ENCODE assay signal across 12 mouse cellular contexts in genomic region chr2:66780884-66781283, GRCm38 (mm10). TPM values are rescaled to one million over a fixed set of nuclear protein-coding genes. Genes with fewer than 3 reads are reported as not detected.
A peak's percentile ranks its signal among the peaks of the same experiment; 100 is the strongest.
DNase-seq lines count a peak whose midpoint lies in the region; ATAC-seq and TF ChIP-seq lines count a peak whose summit lies in the region.
"Had no signal": no experiment of that assay in that cellular context is flagged by ENCODE, and none has a peak within 500 bp of the region (broad histone marks: within the 10 kb centered on the region; RNA-seq: fewer than 3 reads in every experiment).

No protein-coding gene starts in this region.

- ATAC-seq in kidney, postnatal 0 days (replicated peaks; ENCODE audit: low FRiP score, low read depth): no peak
- no peak for ATAC-seq in kidney, embryonic 16.5 days (ENCODE audit: low FRiP score, low TSS enrichment)
- peak; percentile 80 for ATAC-seq in lung, postnatal 0 days

- WGBS in kidney, postnatal 0 days: 61% methylated on average over 2 of the region's 2 CpGs
- WGBS in kidney, embryonic 16.5 days: 64% methylated on average over 2 of the region's 2 CpGs
- whole genome bisulfite sequencing in lung, postnatal 0 days: 40% methylated on average over 2 of the region's 2 CpGs

- H3K4me1 ChIP-seq in kidney, postnatal 0 days (replicated peaks; ENCODE audit: insufficient read depth, low read length): 0 out of 2 replicates have a peak, but pooled peaks cover 5% of the 10 kb centered on the region
- H3K4me1 ChIP-seq in kidney, embryonic 16.5 days (ENCODE audit: insufficient read depth, low read length): peaks cover 5% of the 10 kb centered on the region
- H3K4me1 ChIP-seq in lung, postnatal 0 days (ENCODE audit: insufficient read depth, low read depth, low read length): no peaks in the 10 kb centered on the region
- H3K4me1 ChIP-seq: neural tube, embryonic 13.5 days had no signal

- peak; percentile 67 for DNase-seq in kidney, postnatal 0 days (ENCODE audit: low spot score)
- DNase-seq in adrenal gland, postnatal 14 days: peak; percentile 29
- peak; percentile 68 for DNase-seq in heart, postnatal 10 days
- peak; percentile 91 for DNase-seq in lung, postnatal 0 days (ENCODE audit: low spot score)
- DNase-seq in frontal cortex, adult 2 months (ENCODE audit: extremely low spot score in 1 of 2, low spot score in 1 of 2): no peak
- no peak for DNase-seq in embryo, embryonic 10.5 days (ENCODE audit: low spot score)
- DNase-seq in thymus, postnatal 4 days: no peak
- DNase-seq: cerebellum, adult 9-10 months had no signal

- no peak overlapping the region for H3K27ac ChIP-seq in kidney, postnatal 0 days
- H3K27ac ChIP-seq in kidney, embryonic 16.5 days (ENCODE audit: low read length): no peak overlapping the region
- H3K27ac ChIP-seq in lung, postnatal 0 days (ENCODE audit: low read length): peak overlapping the region; percentile 51; the same call in 1 of the 2 replicates
- H3K27ac ChIP-seq: neural tube, embryonic 13.5 days had no signal

- intact Hi-C loops in heart, postnatal 10 days (cut with DNase I): no loop called here

- no peaks in the 10 kb centered on the region for H3K36me3 ChIP-seq in kidney, postnatal 0 days (ENCODE audit: insufficient read depth, low read length)
- no peaks in the 10 kb centered on the region for H3K36me3 ChIP-seq in kidney, embryonic 16.5 days (ENCODE audit: insufficient read depth, low read length)
- no peaks in the 10 kb centered on the region for H3K36me3 ChIP-seq in lung, postnatal 0 days (ENCODE audit: insufficient read depth, low read length)
- H3K36me3 ChIP-seq: neural tube, embryonic 13.5 days had no signal

- peak; percentile 71 for TF ChIP-seq EP300 in lung, postnatal 0 days (IDR thresholded peaks at IDR 0.05)

- no peak overlapping the region for H3K9ac ChIP-seq in kidney, postnatal 0 days (ENCODE audit: low read depth, low read length)
- H3K9ac ChIP-seq in kidney, embryonic 16.5 days (replicated peaks; ENCODE audit: low read length): no peak overlapping the region
- H3K9ac ChIP-seq in lung, postnatal 0 days (replicated peaks; ENCODE audit: low read depth): no peak overlapping the region
- H3K9ac ChIP-seq: neural tube, embryonic 13.5 days had no signal

- no peak overlapping the region for H3K4me2 ChIP-seq in kidney, postnatal 0 days (ENCODE audit: low read length)
- H3K4me2 ChIP-seq in kidney, embryonic 16.5 days (replicated peaks; ENCODE audit: low read depth, low read length): no peak overlapping the region
- H3K4me2 ChIP-seq in lung, postnatal 0 days (replicated peaks; ENCODE audit: low read depth, low read length): peak overlapping the region; percentile 45
- H3K4me2 ChIP-seq: neural tube, embryonic 13.5 days had no signal

- H3K9me3 ChIP-seq in kidney, postnatal 0 days (replicated peaks; ENCODE audit: low read length): no peaks in the 10 kb centered on the region
- H3K9me3 ChIP-seq in kidney, embryonic 16.5 days (ENCODE audit: low read length): no peaks in the 10 kb centered on the region
- no peaks in the 10 kb centered on the region for H3K9me3 ChIP-seq in lung, postnatal 0 days (ENCODE audit: low read length)
- H3K9me3 ChIP-seq: neural tube, embryonic 13.5 days had no signal

- H3K4me3 ChIP-seq in kidney, postnatal 0 days (replicated peaks; ENCODE audit: low read depth, low read length): no peak overlapping the region
- H3K4me3 ChIP-seq in kidney, embryonic 16.5 days (ENCODE audit: low read length): no peak overlapping the region
- H3K4me3 ChIP-seq in lung, postnatal 0 days (ENCODE audit: low read depth, low read length): 0 out of 2 replicates have a peak overlapping the region, but pooled peaks have one; percentile 34
- H3K4me3 ChIP-seq: erythroblast, embryonic 14.5 days; neural tube, embryonic 13.5 days had no signal

- no peak for TF ChIP-seq CTCF in kidney, postnatal 0 days (IDR thresholded peaks at IDR 0.05; ENCODE audit: low read depth)
- no peak for TF ChIP-seq CTCF in lung, postnatal 0 days (IDR thresholded peaks at IDR 0.05)

- H3K27me3 ChIP-seq in kidney, postnatal 0 days (ENCODE audit: insufficient read depth, low read length): no peaks in the 10 kb centered on the region
- no peaks in the 10 kb centered on the region for H3K27me3 ChIP-seq in kidney, embryonic 16.5 days (ENCODE audit: insufficient read depth, low read length)
- H3K27me3 ChIP-seq in lung, postnatal 0 days (replicated peaks; ENCODE audit: insufficient read depth, low read length): no peaks in the 10 kb centered on the region
- H3K27me3 ChIP-seq: neural tube, embryonic 13.5 days had no signal

RNA-seq across cellular contexts. Expression of gene Scn7a, which starts 3.8 kb away (rescaled TPM):
- polyA plus RNA-seq in kidney, postnatal 0 days (2015; fragmentation: Nextera tagmentation; extraction: Ambion mirVana): 2.2 and 2.5 TPM in 2 replicates
- 1.3 and 2.0 TPM in 2 replicates for polyA plus RNA-seq in kidney, embryonic 16.5 days (2015; fragmentation: Nextera tagmentation; extraction: Ambion mirVana)
- 7.6 and 9.7 TPM in 2 replicates for total RNA-seq in adrenal gland, postnatal 14 days (2021)
- total RNA-seq in heart, postnatal 10 days (2021): 1 to 10 TPM; 7.1 to 9.2 TPM
- 78.3 and 120 TPM in 2 replicates for polyA plus RNA-seq in lung, postnatal 0 days (2015; fragmentation: Nextera tagmentation; extraction: Ambion mirVana)
- polyA plus RNA-seq in frontal cortex, adult 2 months (2012; rRNA removed): 0.86 and 1.5 TPM in 2 replicates
- polyA plus RNA-seq: erythroblast, embryonic 14.5 days; limb, embryonic 11.5 days had no signal

Comparison
In these comparisons a context has a peak if more than half of its experiments do, and no peak if none do; other contexts are left out.
1. DNase-seq: peak in kidney, postnatal 0 days (single experiment), adrenal gland, postnatal 14 days (single experiment), heart, postnatal 10 days (2 of 2) and lung, postnatal 0 days (single experiment); none in frontal cortex, adult 2 months (0 of 2), embryo, embryonic 10.5 days (single experiment) and thymus, postnatal 4 days (single experiment).
2. RNA of gene Scn7a, which starts 3.8 kb away (polyA plus RNA-seq): 78.3 to 120 TPM in lung, postnatal 0 days; 2.2 to 2.5 TPM in kidney, postnatal 0 days, 1.3 to 2.0 TPM in kidney, embryonic 16.5 days and 0.86 to 1.5 TPM in frontal cortex, adult 2 months; every median in the first group is over 10 times any median in the second.